Mouse (Mus musculus): ENCODE measurements around the gene H60b. TPM values are rescaled to one million over a fixed set of nuclear protein-coding genes. Genes with fewer than 3 reads are reported as not detected.
A peak's percentile ranks its signal among the peaks of the same experiment; 100 is the strongest.
"Not testable (repeated sequence)": the region's sequence is repeated elsewhere in the genome, so short reads cannot be mapped to it uniquely, and the experiment has no call there.

H60b gene
- polyA plus RNA-seq, 1 experiment from 2014 or later, result 0.48 TPM

- H3K36me3 ChIP-seq; ATAC-seq (ENCODE audit: low FRiP score, low read depth); H3K9me3 ChIP-seq; H3K9ac ChIP-seq; H3K27ac ChIP-seq; H3K4me2 ChIP-seq (replicated peaks); H3K4me3 ChIP-seq: not testable (repeated sequence)
- 7% methylated on average over 7 of the region's 7 CpGs for WGBS
- peaks cover 29% of the 10 kb centered on the region for H3K4me1 ChIP-seq
- peaks cover 70% of the 10 kb centered on the region for H3K27me3 ChIP-seq (replicated peaks)
Measured at GRCm38 (mm10) chr10:22153147-22153690, 5.2 kb upstream of the H60b start.

- H3K27ac ChIP-seq; H3K9me3 ChIP-seq; ATAC-seq (ENCODE audit: low FRiP score, low read depth); H3K36me3 ChIP-seq; H3K9ac ChIP-seq: not testable (repeated sequence)
- Histone ChIP-seq H3K4me1 (peaks cover 26% of the 10 kb centered on the region), H3K4me3 (peak overlapping the region; percentile 27), H3K4me2 (replicated peaks) (peak overlapping the region; percentile 57), H3K27me3 (replicated peaks) (peaks cover 76% of the 10 kb centered on the region)
- WGBS, result under 1% methylated on average over 38 of the region's 38 CpGs
Measured at GRCm38 (mm10) chr10:22154127-22154526, 4.3 kb upstream of the H60b start.

DNA sequence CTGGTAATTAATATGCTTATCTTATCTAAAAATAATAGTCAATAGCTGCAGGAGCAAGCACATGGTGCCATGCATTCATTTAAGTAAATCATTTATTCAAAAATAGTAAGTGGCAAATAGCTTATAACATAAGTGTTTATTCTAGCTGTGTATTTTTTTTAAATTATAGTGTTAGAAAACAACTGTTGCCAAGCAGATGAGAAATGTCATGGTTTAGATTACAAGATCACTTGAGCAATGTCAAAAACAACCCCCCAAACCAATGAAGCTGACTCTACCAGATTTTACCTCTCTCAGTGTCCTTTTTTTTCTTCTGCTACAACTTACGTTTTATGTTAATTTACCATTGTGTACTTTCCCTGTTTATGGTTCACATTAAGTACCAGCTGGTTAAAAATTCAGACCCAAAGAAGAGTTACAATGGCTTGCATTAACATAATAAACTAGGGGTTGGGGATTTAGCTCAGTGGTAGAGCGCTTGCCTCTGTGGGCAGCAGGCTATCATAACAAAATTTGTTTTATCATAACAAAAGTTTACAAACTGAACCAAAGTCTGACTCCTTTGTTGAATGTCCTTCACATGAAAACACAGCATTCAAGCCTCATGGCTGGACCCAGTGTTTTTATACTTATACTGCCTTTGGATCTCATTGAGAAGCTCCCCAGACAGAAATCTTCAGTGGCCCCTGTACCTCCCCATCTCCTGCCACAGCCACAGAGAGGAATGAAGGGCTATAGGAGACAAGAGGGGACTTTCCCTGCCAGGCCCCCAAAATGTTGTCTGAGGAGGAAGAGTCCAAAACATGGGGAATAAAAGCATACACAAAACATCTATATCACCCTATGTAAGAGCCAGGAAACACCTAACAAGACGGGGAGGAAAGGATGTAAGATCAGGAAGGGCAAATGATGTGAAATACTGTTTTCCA, 3.3 kb upstream of the H60b start:
- H3K4me3 ChIP-seq, result no peak overlapping the region
- H3K4me2 ChIP-seq (replicated peaks), result no peak overlapping the region
- H3K9ac ChIP-seq, result no peak overlapping the region
- H3K27me3 ChIP-seq (replicated peaks), result peaks cover 76% of the 10 kb centered on the region
- H3K27ac ChIP-seq, result no peak overlapping the region
- WGBS, result 8% methylated on average over 3 of the region's 3 CpGs
- peaks cover 16% of the 10 kb centered on the region for H3K4me1 ChIP-seq
- no peak for ATAC-seq (ENCODE audit: low FRiP score, low read depth)
- no peaks in the 10 kb centered on the region for H3K36me3 ChIP-seq
- H3K9me3 ChIP-seq, result no peaks in the 10 kb centered on the region

GRCm38 (mm10) chr10:22159131-22159561, 760 bp downstream of the H60b start:
- Histone ChIP-seq H3K4me2 (replicated peaks) (peak overlapping the region; percentile 61), H3K9me3 (no peaks in the 10 kb centered on the region), H3K4me1 (peaks cover 4% of the 10 kb centered on the region; the same call in 1 of the 2 replicates), H3K36me3 (no peaks in the 10 kb centered on the region), H3K4me3 (peak overlapping the region; percentile 15; the same call in 1 of the 2 replicates), H3K27ac (no peak overlapping the region), H3K27me3 (replicated peaks) (peaks cover 51% of the 10 kb centered on the region), H3K9ac (no peak overlapping the region)
- WGBS, result under 1% methylated on average over 24 of the region's 24 CpGs
- ATAC-seq (ENCODE audit: low FRiP score, low read depth), result peak; percentile 3; the same call in 1 of the 2 replicates

GRCm38 (mm10) chr10:22159581-22160140, 1.3 kb downstream of the H60b start:
- H3K9ac ChIP-seq, result no peak overlapping the region
- H3K4me2 ChIP-seq (replicated peaks), result peak overlapping the region; percentile 22; the same call in 1 of the 2 replicates
- peaks cover 51% of the 10 kb centered on the region for H3K27me3 ChIP-seq (replicated peaks)
- no peak overlapping the region for H3K4me3 ChIP-seq
- no peak for ATAC-seq (ENCODE audit: low FRiP score, low read depth)
- H3K27ac ChIP-seq, result no peak overlapping the region
- no peaks in the 10 kb centered on the region for H3K9me3 ChIP-seq
- WGBS, result 2% methylated on average over 23 of the region's 23 CpGs
- no peaks in the 10 kb centered on the region for H3K36me3 ChIP-seq
- peaks cover 4% of the 10 kb centered on the region; the same call in 1 of the 2 replicates for H3K4me1 ChIP-seq

DNA sequence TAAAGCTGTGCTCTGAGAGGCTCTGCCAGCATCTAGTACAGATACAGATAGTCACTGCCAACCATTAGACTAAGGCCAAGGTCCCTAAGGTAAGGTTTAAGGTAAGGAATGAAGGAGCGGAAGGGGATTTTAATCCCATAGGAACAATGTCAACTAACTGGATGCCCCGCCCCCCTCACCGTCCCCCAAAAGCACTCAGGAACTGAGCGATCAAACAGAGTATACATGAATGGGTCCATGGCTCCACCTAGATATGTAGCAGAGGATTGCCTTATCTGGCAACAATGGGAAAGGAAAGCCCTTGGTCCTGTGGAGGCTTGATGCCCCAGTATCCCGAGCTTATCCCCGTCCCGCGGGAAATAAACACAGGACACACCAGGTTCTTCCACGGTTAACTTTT, 4.9 kb downstream of the H60b start:
- H3K4me1 ChIP-seq, H3K9ac ChIP-seq, H3K4me3 ChIP-seq, H3K36me3 ChIP-seq, H3K27ac ChIP-seq, H3K9me3 ChIP-seq: not testable (repeated sequence)
- ATAC-seq (ENCODE audit: low FRiP score, low read depth), result peak; percentile 45
- H3K27me3 ChIP-seq (replicated peaks), result peaks cover 22% of the 10 kb centered on the region
- peak overlapping the region; percentile 41 for H3K4me2 ChIP-seq (replicated peaks)
- WGBS, result 11% methylated on average over 9 of the region's 9 CpGs

DNA sequence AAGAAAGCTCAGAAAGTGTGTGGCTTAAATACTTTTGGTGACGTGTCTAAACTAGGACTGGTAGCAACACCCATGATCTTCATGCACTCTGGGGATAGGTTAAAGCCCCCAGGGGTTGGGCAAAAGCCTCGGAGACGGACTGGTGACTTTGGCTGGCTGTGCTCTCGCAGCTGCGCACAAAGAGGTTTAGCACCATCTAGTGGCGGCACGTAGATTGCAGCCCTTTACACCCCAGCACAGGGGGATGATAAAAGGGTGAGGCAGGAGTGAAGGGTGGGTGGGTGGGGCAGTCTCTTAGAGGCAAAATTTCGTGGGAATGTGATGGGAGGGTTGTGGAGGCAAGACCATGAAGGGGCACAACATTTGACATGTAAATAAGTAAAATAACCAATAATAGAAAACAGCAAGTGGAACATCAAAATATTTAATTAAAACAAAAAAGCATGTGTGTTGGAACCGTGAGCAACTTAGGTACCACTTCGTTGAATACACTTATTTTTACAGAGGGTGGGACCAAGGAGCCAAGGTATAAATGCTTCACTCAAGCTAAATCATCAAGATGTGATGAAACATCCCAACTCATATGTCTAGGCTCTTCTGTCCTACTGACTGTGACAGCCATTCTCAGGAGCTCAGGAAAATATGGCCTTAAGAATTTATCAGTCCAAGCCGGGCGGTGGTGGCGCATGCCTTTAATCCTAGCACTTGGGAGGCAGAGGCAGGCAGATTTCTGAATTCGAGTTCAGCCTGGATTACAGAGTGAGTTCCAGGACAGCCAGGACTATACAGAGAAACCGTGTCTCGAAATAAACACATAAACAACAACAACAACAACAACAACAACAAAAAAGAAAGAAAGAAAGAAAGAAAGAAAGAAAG, 5.6 kb downstream of the H60b start:
- H3K27me3 ChIP-seq (replicated peaks), result peaks cover 16% of the 10 kb centered on the region
- not testable (repeated sequence) for H3K9me3 ChIP-seq, H3K4me1 ChIP-seq, H3K4me3 ChIP-seq, H3K36me3 ChIP-seq, H3K27ac ChIP-seq, H3K9ac ChIP-seq
- 38% methylated on average over 16 of the region's 16 CpGs for WGBS
- peak; percentile 81 for ATAC-seq (ENCODE audit: low FRiP score, low read depth)
- H3K4me2 ChIP-seq (replicated peaks), result peak overlapping the region; percentile 41

- not testable (repeated sequence) for H3K4me1 ChIP-seq; H3K27ac ChIP-seq; H3K9ac ChIP-seq; H3K4me2 ChIP-seq (replicated peaks); ATAC-seq (ENCODE audit: low FRiP score, low read depth); H3K4me3 ChIP-seq; H3K27me3 ChIP-seq (replicated peaks); H3K36me3 ChIP-seq; H3K9me3 ChIP-seq
- WGBS, result 69% methylated on average over 5 of the region's 5 CpGs
Measured at GRCm38 (mm10) chr10:22165328-22166003, 7.1 kb downstream of the H60b start.

DNA sequence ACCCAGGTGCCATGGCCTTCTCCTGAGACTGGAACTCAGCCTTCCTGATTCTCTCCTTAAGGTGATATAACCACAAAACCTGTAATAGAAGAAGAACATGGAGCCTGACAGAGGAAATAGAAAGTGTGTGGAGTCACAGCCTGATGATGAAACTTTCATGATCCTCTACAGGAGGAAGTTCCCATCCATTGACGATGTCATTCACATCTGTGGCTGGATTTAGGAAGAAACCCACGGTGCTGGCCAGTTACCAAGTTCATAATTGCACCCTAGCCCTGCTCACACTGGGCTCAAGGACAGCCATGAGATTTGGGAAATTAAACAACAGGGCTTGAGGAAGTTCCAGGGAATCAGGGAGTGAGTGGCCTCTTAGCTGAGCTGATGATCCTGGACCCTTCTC, 7.6 kb downstream of the H60b start:
- not testable (repeated sequence) for H3K4me1 ChIP-seq; H3K4me2 ChIP-seq (replicated peaks); H3K27me3 ChIP-seq (replicated peaks); H3K9me3 ChIP-seq; ATAC-seq (ENCODE audit: low FRiP score, low read depth); H3K4me3 ChIP-seq; H3K9ac ChIP-seq; H3K27ac ChIP-seq; H3K36me3 ChIP-seq
- 72% methylated on average over 2 of the region's 2 CpGs for WGBS

DNA sequence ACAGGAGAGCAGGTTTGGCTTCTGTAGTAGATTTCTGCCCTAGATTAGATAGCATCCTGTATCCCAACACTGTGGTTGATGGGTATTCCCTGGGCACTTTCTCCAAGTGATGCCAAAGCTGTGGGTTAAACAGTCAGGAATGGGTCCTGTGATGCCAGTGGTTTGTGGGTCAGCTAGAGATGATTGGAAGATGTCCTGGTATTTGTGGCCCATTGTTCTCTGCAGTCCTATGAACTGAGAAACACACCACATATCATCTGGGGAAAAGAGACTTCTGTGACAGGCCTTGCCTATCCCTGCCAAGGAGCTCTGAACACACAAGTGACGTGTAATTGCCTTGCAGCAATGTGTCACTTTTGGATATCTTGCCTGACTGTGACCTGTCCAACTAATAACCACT, 8.7 kb downstream of the H60b start:
- not testable (repeated sequence) for ATAC-seq (ENCODE audit: low FRiP score, low read depth); H3K27ac ChIP-seq; H3K27me3 ChIP-seq (replicated peaks); H3K9ac ChIP-seq; H3K9me3 ChIP-seq; H3K4me3 ChIP-seq; H3K4me2 ChIP-seq (replicated peaks); H3K4me1 ChIP-seq; H3K36me3 ChIP-seq
- 81% methylated on average over 1 of the region's 1 CpGs for WGBS

DNA sequence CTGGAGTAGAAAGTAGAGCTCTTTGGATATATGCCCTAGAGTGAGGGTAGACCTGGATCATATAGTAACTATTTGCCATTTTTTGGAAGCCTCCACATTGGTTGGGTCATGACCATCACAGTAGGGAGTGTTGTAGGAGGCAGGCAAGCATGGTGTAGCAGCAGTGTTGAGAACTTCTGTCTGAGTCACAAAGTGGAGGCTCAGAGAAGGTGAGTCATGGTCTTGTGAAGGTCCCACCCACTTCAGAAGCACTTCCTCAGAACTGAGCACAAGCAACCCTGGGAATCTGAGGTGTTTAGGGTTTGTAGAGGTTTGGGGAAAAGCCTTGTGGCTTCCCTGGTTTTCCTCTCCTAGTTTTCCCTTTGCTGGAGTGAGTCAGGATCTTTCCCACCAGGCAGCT, 10.7 kb downstream of the H60b start:
- not testable (repeated sequence) for H3K9ac ChIP-seq; ATAC-seq (ENCODE audit: low FRiP score, low read depth); H3K4me2 ChIP-seq (replicated peaks); H3K36me3 ChIP-seq; H3K9me3 ChIP-seq; H3K4me1 ChIP-seq; H3K4me3 ChIP-seq; H3K27ac ChIP-seq; H3K27me3 ChIP-seq (replicated peaks)
